Mouse (Mus musculus) granulocyte monocyte progenitor cell, adult 5-6 weeks (primary cell): ENCODE data around the gene Apoc2. TPM values are rescaled to one million over a fixed set of nuclear protein-coding genes. Genes with fewer than 3 reads are reported as not detected.

ENCODE experiments used
- ATAC-seq: replicated peaks from 2 replicates; pipeline ENCODE4 v1.8.0; 2016; ENCODE audit warnings: mild to moderate bottlenecking, moderate TSS enrichment, inconsistent platforms; ENCODE audit not compliant: poor library complexity, severe bottlenecking
- total RNA-seq, 2 experiments: library from RNA; stranded (forward) in 1 of 2; stranded (reverse) in 1 of 2; fragments of 200-712, 200-1000 nt in 1 of 2; fragments of >200 nt in 1 of 2; fragmentation: Nextera tagmentation in 1 of 2; gene quantifications; 2 replicates each; pipeline ENCODE4 v1.2.3; 2014 to 2017

Gene Apoc2
- total RNA-seq, 2 experiments from 2014 or later: 5.9 TPM; not detected in 1

- ATAC-seq: peak; percentile 89
These were observed 6.0 kb upstream of the Apoc2 start for GRCm38 (mm10) chr7:19683771-19684201.

- no peak for ATAC-seq
These were observed 5.2 kb upstream of the Apoc2 start for GRCm38 (mm10) chr7:19682979-19683378.

- ATAC-seq: no peak
These were observed 3.5 kb upstream of the Apoc2 start, which contains the start of the genes Gm44805 and Apoc4 for GRCm38 (mm10) chr7:19681202-19681694. Gene Gm44805 (minus strand): TSS chr7:19681423. Gene Apoc4 (minus strand): TSS chr7:19681479.

GRCm38 (mm10) chr7:19680702-19681101 lies 3.0 kb upstream of the Apoc2 start:
- no peak for ATAC-seq

GRCm38 (mm10) chr7:19678901-19679300 lies 1.2 kb upstream of the Apoc2 start:
- no peak for ATAC-seq

GRCm38 (mm10) chr7:19676662-19677061 lies 1.1 kb downstream of the Apoc2 start:
- peak; percentile 49 for ATAC-seq

GRCm38 (mm10) chr7:19675824-19676223 lies 1.9 kb downstream of the Apoc2 start:
- peak; percentile 88 for ATAC-seq

- no peak for ATAC-seq
These were observed 4.5 kb downstream of the Apoc2 start for GRCm38 (mm10) chr7:19673083-19673699.

- ATAC-seq: no peak
These were observed 6.2 kb downstream of the Apoc2 start for GRCm38 (mm10) chr7:19671511-19671910.

- ATAC-seq: peak; percentile 56
These were observed 8.6 kb downstream of the Apoc2 start for GRCm38 (mm10) chr7:19668947-19669721.

- peak; percentile 36 for ATAC-seq
These were observed 10.3 kb downstream of the Apoc2 start for GRCm38 (mm10) chr7:19667434-19667833.

- no peak for ATAC-seq
These were observed 11.0 kb downstream of the Apoc2 start for GRCm38 (mm10) chr7:19666750-19667149.

- ATAC-seq: peak; percentile 72
These were observed 12.5 kb downstream of the Apoc2 start, which contains the start of gene Clptm1 for GRCm38 (mm10) chr7:19664955-19665841. Gene Clptm1 (minus strand): TSS chr7:19665033.

GRCm38 (mm10) chr7:19664455-19664954 lies 13.2 kb downstream of the Apoc2 start:
- ATAC-seq: peak; percentile 2; the same call in 1 of the 2 replicates

GRCm38 (mm10) chr7:19663940-19664339 lies 13.8 kb downstream of the Apoc2 start:
- no peak for ATAC-seq

- no peak for ATAC-seq
These were observed 25.1 kb downstream of the Apoc2 start for GRCm38 (mm10) chr7:19652614-19653013.

- no peak for ATAC-seq
These were observed 26.5 kb downstream of the Apoc2 start for GRCm38 (mm10) chr7:19651063-19651786.

- ATAC-seq: no peak
These were observed 36.5 kb downstream of the Apoc2 start for GRCm38 (mm10) chr7:19641223-19641622.

GRCm38 (mm10) chr7:19635074-19635827 lies 42.5 kb downstream of the Apoc2 start:
- ATAC-seq: no peak
